Mouse (Mus musculus) retina, postnatal 7 days (tissue): ENCODE measurements around the gene Entpd7.

ENCODE experiments used
- DNase-seq: peaks from one replicate; pipeline ENCODE4 v3.0.0-alpha.2; 2012; ENCODE audit warnings: low read depth, low spot score

Entpd7 gene

DNA sequence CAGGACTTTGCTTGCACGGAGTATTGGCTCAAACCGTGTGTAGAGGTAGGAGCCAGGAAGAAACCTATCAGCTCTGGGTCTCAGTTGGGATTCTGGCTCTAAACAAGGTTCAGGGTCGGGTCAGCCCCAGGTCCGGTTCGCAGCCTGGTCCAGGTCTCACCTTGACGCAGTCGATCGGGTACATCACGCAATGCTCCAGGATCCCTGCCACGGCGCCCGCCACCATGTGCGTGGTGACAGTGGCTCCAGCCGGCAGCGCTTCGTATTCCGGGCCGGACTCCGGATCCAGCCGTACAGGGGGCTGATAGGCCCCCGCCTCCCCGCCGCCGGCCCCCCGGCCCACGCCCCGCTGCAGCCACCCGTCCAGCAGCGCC, 15.2 kb upstream of the Entpd7 start:
- DNase-seq = no peak

DNA sequence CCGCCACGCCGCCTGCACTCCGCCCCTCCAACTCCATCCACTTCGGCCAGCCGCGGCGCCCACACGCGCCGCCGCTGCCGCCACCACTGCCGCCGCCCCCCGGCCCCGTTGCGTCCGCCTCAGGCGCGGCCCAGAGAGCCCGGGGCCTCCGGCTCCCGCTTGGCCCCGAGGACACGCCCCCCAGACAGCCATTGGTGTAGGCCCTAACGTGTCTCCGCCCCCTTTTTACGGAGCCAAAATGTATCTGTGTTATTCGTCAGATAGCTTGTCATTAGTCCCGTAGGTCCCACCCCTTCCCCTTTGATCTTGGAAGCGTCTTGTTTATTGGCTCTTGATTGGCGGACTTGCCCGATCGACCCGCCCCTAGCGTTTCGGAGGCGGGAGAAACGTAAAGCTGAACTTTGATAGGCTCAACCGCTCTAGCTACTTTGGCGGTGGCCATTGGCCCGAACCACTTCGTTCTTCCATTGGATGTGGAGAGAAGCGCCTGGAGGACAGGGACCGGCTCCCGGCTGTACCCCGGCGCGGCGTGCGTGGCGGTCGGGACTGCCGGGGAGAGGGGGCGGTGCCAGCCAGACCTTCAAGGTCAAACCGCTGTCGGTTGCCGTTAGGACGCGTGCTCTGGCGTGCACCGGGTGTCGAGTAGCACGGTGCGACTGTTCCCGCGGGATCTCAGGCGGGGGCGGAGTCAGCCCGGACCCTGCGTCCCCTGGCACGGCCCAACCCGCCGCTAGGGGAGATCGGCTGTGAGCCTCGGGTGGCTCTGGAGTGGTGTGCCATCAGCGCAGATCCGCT, 14.5 kb upstream of the Entpd7 start, which contains the start of gene Slc25a28:
Slc25a28 (minus strand) TSS at position 152 of the 795 bp plus-strand sequence.
- DNase-seq = peak; percentile 99

DNA sequence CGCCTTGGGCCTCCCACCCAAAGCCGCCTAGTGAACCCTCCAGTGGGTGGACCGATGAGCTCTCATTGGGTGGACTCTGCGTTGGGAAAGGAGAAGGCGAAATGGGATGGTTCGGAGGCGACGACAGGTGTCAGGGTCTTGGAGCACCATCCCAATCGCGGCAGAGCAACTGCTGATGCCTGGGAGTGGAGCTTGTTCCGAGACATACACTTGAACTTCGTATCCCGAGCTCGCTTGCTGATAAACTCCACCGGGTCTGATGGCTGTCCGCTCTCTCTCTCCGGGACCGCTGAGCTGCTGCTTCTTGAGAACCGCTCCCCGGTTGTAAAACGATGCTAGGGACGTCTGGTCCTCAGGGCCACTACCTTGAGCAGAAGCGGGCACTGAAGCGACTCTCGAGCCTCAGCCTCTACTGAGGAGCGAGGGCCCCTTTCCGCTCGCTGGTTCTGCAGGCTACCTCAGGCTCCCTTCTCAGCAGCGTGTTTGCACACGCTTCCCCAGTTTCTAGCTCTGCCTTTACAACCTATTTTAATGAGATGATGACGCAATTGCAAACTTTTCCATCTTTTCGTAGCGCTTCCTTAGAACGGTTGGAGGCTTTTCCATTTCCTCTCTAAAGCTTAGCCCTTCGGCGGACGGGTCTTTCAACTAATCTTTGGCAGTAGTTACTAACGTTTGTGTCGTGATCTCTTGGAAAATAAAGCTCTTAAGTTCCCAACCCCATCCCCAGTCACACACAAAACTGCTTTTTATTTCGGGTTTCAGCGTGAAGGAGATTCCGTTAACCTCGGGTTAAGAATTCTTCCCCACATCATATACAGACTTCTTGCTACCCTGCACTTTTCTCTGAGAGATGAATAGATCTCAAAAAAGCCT, 13.7 kb upstream of the Entpd7 start:
- DNase-seq = no peak

DNA sequence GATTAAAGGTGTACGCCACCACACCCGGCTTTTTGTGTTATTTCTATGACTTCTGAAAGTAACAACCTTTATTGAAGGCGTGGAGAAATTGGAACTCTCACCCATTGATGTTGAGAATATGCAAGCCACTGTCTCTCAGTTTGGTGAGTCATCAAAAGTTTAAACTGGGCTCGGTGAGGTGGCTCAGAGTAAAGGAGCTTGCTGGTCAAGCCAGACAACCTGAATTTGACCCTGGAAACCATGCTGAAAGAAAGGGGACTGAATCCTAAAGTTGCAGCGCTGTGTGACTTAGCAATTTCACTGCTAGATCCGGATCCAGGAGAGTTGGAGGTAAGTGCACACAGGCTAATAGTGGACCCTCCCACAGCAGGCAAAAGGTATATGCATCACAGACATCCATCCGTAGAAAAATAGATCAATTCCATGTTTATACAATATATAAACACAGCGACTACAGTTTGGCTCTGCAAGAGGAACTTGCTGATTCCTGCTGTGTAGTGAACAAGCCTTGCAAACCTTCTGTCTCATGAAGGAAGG, 10.9 kb upstream of the Entpd7 start:
- no peak for DNase-seq

DNA sequence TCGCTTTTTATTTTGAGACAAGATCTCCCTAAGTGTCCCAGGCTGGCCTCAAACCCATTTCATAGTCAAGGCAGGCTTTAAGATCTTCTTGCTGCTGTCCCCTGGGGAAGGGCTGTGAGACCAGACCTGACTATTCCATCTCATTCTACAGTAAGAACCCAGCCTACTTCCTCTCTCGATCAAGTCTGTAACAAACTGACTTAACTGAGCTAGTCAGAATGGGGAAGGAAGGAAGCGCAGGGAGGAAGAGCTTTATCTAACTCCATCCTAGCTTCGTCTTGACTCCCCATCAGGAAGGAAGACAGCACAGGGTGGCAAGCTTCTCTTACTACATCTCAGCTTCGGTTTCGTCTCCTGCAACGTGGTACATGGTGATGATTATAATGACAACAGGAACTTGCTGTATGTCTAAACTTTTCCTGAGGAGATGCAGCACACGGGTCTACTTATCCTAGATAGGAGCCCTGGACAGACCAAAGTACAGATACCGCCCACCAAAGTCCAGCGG, 9.9 kb upstream of the Entpd7 start:
- no peak for DNase-seq

DNA sequence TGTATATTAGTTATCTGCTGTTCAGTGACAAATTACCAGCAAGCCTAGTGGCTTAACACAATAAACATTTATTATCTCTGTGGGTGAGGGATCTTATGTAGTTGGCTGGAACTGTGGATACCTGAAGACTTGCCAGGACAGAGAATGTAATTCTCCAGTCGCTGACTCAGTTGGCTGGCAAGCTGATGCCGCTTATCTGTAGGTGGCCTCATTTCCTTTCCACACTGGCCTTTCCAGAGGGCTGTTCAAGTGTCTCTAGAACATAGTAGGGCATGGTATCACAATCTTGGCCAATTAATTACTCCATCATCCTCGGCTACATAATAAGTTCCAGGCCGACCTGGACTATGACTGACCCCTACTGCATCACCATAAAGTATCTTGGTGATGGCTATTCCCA, 7.9 kb upstream of the Entpd7 start:
- DNase-seq = no peak

DNA sequence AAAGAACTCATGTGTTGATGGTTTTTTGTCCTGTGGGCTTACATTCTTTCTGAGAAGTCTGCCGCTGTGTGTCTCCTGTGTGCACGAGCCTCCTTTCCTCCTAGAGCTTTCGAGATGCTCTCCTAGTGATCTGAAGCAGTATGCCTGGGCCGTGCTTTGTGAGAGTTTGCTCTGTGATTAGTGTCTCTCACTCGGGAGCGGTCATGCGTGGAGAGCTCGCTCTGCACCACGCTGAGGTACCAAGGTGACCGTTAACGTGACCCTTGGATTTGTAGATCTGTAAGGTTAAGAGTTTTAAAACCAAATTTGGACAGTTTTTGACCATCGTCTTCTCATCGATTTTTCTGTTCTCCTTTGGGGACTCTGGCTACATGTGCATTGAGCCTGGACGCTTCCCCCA, 3.3 kb downstream of the Entpd7 start:
- no peak for DNase-seq

DNA sequence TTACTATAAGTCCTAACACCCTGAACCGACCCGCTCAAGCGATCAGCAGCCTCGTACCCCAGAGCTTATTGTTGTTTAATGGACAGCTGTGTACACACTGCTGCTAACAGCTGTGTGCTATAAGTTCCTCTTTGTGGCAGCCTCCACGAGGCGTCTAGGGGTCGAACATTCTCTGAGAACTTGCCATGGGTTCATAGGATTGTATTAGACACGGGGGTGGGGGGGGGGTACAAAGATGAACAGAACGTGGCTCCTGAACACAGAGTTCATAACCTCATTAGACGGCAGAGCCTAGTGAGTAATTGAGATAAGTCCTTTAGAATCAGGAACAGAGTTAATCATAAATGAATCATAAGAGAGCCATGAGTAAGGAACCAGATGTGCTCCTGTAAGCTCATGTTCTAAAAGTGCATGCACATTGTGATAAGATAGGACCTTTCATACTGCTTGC, 6.1 kb downstream of the Entpd7 start:
- DNase-seq = no peak

DNA sequence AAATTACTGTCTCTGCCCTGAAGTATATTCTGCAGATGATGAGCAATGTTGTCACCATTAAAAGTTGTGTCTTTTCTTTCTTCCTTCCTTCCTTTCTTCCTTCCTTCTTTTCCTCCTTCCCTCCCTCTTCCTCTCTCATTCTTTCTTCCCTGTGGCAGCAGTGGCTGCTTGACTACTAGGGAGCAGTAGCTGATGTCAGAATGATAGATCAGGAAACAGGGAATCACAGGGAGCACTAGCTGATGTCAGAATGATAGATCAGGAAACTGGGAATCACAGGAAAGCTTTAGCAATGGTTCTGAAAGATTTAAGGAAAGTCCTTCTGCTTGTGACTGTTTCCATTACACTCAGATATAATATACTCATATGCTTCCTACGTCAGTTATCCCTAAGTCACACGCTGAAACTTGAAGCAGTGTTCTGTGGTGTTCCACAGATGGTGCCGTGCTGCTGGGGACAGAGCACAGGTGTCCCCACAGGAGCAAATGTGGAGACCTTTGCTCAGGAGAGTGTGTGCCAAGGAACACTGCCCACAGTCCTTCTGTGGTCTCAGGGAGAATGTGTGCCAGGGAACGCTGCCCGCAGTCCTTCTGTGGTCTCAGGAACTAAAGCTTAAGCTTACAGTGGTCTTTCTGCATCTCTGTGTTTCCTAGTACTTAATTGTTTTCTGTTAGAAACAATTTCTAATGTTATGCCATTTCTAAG, 8.3 kb downstream of the Entpd7 start:
- DNase-seq = no peak

DNA sequence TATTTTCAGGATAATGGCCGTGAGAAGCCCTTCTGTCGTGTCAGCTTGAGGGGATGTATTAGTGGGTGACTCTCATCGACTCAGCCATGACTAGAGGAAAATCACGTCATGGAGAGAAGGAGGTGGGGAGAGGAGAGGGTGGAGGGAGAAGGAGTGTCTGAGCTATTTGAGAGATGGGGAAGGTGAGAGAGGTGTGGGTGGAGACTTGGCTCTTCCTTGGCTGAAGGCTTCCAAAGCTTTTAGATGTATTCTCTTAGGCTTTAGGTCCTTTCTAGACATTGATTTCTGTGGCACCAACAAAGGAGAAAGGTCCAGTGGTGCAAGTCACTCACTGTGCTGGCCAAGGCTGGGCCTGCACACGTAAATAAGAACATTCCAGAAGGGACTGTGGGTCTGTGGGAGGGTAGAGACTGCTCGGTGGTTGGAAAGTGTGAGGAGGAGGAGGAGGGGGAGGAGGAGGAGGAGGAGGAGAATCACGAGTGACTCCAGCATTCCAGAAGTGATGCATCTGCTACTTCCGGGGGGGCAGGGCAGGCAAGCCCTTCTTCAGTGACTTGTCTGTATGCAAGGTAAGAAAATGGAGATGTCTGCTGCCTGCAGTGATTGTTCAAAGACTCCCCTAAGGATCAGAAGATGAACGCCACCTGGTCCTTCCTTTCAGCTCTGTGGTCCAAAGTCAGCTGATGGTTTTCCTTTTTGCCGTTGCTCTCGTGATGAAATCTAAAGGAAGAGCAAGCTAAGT, 9.7 kb downstream of the Entpd7 start:
- DNase-seq = no peak

DNA sequence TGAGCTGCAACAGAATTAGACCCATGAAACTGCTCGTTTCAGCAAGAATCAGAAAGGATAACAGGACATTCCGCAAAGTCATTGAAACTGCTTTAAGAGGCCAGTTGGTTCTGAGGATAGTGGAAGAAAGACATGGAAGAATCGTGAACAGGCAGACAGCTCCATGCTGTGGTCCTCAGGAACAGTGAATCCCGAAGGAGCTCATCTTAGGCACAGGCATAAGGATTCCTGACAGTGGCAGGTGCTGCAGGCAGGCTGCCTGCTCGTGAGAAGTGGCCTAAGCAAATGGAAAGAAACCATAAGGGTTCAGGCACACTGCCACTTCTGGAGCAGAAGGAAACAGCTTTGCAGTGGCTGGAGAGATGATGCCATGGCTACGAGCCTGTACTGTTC, 10.3 kb downstream of the Entpd7 start:
- DNase-seq = no peak

DNA sequence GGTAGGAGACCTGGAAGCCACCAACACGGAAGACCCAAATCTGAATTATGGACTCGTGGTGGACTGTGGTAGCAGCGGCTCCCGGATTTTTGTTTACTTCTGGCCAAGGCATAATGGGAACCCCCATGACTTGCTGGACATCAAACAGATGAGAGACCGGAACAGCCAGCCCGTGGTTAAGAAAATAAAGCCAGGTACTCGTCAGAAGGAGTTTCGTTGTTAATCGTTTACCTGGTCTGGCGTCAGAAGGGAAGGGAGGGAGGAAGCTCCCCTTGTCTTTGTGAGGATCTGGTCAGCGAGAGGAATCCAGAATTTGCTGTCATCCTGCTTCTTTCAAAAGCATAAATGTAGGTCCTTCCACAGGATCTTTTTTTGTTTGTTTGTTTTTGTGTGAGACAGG, 14.7 kb downstream of the Entpd7 start:
- no peak for DNase-seq

DNA sequence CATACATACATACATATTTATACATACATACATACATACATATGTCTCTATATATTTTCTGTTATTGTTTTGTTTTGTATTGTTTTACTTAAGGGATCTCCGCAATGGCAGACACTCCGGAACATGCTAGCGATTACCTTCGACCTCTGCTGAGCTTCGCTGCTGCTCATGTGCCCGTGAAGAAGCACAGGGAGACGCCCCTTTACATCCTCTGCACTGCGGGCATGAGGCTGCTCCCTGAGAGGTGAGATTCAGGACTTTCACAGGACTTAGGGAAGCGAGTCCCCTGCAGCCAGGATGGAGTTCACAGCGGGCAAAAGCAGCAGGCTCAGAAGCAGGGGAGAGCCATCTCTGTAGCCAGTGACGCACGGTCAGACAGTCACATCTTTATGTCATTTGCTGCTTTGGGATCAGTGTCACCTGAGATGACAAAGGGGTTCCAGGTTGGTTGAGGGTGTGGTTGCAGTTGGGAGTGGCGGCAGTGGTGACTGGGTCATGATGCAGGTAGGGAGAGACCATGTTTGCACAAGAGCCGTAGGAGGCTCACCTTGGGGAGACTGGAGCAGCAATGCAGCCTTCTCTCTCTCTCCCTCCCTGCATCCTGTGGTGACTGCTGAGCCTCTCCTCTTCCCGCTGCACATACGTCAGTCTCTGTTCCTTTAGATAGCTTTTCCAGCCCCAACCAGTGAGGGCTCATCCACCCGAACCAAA, 15.5 kb downstream of the Entpd7 start:
- DNase-seq = no peak

DNA sequence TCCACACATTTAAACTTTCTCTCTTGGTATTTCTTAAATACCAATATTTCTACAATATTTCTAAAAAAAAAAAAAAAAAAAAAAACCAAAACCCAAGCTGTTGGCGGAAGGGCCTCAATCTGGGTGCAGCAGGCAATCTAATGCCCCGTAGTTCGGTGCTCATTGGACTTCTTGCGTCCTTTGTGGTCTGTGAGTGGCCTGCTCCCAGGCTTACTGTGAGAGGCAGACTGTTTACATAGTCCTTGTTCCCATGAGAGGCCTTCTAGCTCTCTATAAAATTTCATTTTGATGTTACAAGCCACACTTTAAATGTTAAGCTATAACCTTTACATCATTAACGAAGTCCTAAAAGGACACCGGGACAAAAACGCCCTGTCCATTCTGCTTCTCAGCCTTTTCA, 18.7 kb downstream of the Entpd7 start:
- DNase-seq = no peak

DNA sequence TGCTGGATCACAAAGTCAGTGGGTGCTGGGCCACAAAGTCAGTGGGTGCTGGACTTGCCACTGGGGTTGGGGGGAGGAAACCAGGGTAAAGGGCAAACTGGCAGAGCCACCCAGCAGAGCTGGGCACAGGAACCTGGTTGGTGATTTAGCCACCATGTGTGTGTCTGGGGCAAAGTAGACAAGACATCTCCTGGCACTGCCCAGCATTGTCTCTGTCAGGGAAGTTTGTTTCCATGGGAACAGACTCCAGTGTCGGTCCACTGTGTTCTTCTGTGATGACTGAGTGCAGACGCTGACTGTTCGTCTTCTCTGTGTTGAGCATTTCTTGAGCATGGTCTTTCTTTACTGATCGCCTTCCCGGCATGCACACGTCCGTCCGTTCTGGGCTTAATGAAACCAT, 19.8 kb downstream of the Entpd7 start:
- no peak for DNase-seq

DNA sequence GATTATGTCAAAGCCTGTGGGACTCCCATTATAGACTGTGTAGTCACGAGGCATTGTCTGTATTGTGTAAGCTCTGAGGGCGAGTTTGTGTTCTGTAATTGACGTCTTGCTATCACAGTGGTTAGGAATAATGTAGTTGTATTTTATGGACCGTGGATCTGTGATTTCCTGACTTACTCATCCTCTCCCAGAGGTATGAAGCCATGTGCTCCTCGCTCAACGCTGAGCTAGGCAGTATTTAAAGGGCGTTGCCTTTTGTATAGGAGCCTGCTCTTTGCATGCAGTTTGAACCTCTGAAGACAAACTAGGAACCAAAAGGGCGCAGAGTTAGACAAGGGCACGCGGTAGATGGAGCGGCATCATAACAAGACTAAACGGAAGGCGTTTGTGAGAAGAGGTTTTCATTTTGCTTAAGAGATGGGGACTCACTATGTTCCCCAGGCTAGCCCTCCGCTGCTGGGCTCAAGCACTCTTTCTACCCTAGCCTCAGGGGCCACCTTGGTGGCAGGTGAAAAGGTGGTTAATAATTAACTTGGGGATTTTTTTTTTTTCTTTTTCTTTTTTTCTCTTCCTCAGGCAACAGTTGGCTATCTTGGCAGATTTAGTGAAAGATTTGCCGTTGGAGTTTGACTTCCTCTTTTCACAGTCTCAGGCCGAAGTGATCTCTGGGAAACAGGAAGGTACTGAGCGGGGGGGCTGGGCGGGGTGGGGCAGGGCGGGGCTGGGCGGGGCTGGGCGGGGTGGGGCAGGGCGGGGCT, 21.9 kb downstream of the Entpd7 start:
- no peak for DNase-seq

DNA sequence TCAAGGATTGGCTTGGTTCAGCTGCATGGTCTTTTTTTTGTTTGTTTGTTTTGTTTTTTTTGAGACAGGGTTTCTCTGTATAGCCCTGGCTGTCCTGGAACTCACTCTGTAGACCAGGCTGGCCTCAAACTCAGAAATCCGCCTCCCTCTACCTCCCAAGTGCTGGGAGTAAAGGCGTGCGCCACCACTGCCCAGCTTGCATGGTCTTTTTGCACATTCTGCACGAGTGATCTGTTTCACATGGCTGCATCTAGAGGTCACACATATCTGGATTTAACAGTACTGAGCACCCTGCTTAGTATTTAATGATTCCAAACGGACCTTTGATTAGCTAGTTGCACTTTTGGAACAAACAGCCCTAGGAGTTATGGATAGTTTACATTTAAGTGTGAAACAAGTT, 22.5 kb downstream of the Entpd7 start:
- DNase-seq = no peak

DNA sequence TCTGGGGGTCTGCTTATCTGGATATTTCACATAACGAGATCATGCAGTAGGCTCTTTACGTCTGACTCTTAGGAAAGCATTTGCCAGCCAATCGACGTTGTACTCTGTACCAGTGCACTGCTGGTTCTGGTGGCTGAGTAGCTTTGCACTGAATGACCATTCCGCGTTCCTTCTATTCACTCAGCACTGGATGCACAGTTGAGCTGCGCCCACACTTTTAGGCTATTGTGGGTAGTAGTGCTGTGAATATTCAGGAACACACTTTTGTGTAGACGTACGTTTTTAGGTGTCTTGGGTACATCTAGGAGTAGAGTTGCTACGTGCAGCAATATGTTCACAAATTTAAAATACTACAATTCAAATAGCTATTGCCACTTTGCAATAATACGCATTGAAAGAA, 30.6 kb downstream of the Entpd7 start:
- no peak for DNase-seq

DNA sequence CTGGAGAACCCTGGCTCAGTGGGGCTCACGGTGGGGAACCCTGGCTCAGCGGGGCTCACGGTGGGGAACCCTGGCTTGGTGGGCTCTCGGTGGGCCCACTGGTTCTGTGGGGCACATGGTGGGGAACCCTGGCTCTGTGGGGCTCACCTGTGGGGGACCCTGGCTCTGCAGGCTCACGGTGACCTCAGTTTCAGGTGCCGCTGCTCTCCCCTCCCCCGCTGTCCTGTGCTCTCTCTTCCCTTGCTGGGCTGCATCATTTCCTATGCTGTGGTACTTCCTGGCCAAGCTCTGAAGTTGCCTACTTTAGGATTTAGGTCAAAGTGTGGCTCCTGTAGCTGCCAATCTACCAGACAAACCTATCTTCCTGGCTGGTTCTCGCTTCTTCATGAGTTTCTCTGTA, 33.4 kb downstream of the Entpd7 start:
- DNase-seq = no peak

DNA sequence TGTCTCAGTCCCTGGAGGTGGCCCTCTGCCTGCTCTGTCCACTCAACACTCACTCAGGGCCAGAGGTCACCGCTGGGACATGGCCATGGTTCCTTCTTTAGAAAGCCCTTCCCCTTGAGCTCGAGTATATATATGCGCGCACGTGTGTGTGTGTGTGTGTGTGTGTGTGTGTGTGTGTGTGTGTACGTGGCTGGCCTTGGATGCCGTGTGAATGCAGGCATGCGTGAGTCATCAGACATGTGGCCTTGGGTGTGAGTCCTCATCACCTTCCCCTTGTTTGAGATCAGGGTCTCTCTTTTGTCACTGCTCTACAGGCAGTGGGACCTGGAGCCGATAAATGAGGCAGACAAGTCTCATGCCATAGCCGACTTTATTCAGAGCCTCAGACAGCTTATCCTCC, 34.0 kb downstream of the Entpd7 start:
- DNase-seq = no peak
